Mouse (Mus musculus): ENCODE data around the gene Pde8a.
"Not testable (repeated sequence)": the region's sequence is repeated elsewhere in the genome, so short reads cannot be mapped to it uniquely, and the experiment has no call there.

The Pde8a gene

DNA sequence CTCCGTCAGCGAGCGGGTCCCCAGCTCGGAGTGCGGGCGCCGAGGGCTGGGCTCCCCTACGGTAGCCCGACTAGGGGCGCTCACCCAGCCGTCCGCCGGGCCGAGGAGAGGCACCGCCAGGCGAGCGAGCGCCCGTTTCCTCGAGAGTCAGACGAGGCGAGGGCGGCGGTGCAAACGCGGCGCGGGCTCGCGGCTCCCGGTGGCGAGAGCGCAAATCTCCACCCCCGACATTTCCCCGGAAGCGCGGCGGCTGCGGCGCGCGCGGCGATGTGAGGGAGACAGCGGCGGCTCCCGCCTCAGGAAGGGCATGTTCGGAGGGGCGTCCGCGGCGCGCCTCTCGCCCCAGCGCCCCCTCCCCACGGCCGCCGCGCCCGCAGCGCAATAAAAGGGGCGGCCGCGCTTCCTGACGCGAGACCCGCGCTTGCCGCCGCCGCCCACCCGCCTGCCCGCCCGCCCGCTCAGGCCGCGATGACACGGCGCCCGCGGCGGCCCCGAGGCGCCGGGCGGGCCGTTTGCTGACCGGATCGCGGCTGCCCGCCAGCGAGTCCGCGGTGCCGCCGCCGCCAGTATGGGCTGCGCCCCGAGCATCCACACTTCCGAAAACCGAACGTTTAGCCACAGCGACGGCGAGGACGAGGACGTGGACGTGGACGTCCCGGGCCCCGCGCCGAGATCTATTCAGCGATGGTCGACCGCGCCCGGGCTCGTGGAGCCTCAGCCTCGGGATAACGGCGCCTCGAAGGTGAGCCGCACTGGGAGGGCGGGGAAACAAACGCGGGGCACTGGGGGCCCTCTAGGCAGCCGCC is at the start of gene Pde8a:
Pde8a (plus strand) TSS at position 250 of the 806 bp plus-strand sequence.
- DNase-seq (ENCODE audit: low spot score) = no peak

DNA sequence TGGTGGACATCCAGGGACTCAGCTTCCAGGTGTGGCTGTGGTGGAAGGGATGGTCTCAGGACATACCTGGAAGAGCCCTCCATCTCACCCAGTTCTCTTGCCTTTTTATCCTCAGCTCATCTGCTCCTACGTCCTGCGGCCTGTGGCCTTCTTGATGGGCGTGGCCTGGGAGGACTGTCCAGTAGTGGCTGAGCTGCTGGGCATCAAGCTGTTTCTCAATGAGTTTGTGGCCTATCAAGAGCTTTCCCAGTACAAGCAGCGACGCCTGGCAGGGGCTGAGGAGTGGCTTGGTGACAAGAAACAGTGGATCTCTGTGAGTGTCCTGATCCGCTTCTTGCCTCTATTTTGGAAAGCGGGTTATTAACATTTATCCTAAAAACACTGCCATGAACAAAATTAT is 49.0 kb upstream of the Pde8a start:
- no peak for DNase-seq (ENCODE audit: low spot score)

DNA sequence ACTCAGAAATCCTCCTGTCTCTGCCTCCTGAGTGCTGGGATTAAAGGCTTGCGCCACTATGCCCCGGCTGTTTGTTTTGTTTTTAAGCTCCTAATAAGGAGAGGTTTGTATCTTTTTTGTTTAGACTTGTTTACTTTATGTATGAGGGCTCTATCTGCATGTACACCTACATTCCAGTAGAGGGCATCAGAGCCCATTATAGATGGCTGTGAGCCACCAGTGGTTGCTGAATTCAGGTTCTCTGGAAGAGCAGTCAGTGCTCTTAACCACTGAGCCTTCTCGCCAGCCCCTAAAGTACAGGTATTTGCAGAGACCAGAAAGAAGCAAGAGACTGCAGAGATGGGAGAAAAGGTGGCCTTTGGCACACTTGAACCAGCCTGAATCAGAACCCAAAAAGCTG is 46.3 kb upstream of the Pde8a start:
- peak; percentile 21 for DNase-seq (ENCODE audit: low spot score)

DNA sequence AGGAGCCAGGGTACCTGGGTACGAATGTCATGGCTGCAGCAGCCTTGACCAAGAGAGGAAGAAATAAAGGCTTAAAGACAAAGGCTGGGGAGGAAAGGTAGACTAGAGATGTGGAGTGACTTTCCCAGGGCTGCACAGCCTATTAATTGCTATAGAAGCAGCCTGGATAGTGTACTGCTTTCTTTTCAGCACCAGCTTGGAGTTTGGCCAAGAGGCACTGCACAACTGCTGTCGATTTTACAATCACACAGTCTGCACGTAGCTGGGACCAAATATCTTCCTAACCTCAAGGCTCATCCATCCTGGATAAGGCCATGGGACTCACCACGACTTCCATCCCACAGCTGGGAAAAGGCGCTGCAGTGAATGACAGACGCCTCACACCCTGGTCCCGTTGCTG is 44.0 kb upstream of the Pde8a start:
- DNase-seq (ENCODE audit: low spot score) = no peak

DNA sequence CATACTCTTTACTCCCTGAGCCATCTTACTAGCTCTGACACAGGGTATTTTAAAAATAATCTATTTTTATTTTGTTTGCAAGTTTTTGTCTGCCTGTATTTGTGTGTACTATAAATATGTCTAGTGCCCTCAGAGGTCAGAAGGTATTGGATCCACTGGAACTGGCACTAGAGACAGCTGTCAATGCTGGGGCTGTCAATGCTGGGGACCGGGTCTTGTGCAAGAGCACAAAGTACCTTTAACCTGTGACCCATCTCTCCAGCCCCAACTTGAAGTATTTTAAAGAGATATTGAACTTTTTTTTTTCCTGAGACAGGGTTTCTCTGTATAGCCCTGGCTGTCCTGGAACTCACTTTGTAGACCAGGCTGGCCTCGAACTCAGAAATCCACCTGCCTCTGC is 39.5 kb upstream of the Pde8a start:
- no peak for DNase-seq (ENCODE audit: low spot score)

DNA sequence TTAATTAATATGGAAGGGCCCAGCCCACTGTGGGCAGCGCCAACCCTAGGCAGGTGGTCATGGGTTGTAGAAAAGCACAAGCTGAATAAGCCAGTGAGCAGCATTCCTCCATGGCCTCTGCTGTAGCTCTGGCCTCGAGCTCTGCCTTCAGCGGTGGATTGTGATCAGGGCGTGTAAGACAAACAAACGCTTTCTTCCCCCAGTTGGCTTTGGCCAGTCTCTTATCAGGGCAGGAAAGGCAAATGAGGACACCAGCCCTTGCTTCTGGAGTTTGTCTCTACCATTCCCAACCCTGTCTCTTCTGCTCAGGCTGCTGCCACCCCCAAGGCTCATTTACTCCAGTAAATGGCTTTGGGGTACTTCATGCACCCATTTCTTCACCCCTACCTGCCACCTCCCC is 38.7 kb upstream of the Pde8a start:
- DNase-seq (ENCODE audit: low spot score) = no peak

DNA sequence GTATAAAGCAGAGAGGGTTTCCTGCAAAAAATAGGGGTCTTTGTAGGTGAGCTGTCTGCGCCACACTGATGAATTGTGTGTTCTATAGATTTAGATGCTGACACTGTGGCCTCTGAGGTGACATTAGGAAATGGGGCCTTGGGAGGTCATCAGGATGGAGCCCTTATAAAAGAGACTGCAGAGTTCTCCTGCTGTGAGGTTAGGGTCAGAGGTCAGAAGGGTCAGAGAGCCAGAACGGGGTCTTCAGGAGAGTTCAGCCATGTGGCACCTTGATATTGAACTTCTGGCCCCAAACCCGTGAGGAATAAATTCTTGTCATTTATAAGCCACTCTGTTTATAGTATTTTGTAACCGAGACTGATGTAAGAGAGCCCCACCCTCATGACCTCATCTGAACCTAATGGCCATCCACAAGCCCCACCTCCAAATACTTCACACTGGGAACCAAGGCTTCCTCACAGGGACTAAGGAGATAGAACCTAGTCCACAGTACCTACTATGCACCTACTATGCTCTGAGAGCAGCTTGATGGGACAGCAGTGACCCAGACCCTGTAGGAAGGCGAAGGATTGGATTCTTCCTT is 37.1 kb upstream of the Pde8a start:
- no peak for DNase-seq (ENCODE audit: low spot score)

DNA sequence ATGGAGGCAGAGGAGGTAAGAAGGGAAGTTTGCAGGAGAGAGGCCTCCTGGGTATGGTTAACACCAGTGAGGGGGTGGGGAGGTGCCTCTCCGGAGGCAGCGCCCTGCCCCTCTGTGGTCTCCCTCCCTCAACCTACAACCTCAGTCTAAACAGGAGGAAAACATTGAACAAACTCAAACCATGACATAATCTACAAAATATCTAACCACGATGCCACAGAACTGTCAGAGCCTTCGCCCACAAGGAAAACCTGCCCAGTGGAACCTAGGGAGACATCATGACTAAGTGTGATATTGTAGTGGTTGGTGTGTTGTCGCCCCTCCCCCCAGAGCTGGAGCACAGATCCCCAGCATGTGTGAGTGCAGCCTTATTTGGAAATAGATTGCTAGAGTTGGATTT is 33.9 kb upstream of the Pde8a start:
- DNase-seq (ENCODE audit: low spot score) = no peak

DNA sequence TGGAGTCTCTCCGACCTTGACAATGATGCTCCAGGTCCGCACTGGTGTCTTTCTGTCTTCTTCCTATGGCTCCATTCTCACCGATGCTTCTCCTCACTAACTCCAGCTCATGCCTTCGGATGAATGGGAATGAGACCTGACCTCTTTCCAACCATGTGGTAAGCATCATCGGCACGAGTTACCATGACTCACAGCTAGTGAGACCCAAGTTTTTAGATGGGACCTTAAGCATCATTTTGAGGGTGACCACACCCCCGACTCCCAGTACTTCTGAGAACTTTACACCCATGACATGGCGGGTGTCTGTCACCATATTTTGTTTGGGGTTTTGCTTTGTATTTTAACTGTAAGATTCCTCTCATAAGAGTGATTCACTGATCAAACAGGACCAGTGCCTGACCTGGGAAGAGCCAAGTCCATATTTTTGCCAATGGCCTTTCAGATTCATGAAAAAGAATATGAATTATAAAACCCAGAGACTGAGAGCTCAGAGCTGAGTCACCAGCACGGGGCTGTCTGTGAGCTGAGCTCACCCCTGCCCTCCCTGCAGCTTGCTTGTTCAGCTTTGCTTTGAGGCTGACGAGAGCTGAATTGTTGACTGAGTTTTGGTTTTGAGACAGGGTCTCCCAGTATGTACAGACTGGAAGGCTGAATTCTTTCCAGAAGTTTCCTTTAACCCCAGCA is 30.8 kb upstream of the Pde8a start:
- DNase-seq (ENCODE audit: low spot score) = no peak

DNA sequence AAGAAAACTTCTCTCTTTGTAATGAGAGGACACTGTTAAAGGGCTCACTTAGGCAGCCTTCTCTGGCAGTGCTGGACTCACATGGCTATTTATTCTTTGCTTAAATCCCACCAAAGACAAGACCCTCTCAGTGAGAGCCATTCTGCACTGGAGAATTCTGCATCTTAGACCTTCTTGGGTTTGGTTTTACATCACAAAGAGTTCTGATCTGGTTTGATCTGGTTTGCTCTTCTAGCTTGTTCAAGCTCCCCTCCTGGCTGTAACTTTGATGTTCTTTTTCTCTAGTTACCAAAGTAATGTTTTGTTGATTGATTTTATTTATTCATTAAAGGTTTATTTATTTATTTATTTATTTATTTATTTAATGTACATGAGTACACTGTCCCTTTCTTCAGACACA is 30.2 kb upstream of the Pde8a start:
- no peak for DNase-seq (ENCODE audit: low spot score)

DNA sequence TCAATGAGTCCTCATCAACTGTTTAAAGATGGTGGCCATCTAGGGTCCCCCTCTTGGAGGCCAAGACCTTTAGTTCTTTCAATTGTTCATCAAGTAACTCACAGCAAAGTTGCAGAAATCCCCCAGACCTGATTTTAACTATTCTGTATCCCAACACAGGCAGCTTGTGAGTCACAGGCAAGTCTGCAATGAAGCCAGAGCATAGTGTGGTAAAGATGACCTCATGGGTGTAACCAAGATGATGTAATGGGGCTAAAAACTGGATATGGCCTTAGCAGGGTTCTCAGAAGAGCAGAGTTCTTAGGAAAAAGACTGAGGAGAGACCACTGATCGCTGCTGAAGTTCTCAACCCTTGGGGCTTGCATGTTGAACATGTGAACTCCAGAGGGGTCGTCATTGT is 29.3 kb upstream of the Pde8a start:
- DNase-seq (ENCODE audit: low spot score) = no peak

DNA sequence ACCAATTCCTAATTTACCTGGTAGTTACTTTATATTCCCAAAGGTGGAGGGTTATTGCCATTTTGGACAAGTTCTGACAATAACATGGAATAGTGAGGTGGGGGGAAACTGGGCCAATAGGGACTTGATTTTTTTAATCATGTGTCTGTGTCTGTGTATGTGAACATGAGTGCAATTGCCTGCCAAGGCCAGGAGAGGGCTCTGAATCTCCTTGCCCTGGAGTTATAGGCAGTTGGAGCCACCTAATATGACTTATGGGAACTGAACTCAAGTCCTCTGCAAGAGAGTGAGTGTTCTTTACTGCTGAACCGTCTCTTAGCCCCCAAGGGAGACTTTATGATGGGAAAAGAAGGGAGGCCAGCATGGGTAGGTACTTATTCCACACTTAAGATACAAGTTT is 28.7 kb upstream of the Pde8a start:
- no peak for DNase-seq (ENCODE audit: low spot score)

DNA sequence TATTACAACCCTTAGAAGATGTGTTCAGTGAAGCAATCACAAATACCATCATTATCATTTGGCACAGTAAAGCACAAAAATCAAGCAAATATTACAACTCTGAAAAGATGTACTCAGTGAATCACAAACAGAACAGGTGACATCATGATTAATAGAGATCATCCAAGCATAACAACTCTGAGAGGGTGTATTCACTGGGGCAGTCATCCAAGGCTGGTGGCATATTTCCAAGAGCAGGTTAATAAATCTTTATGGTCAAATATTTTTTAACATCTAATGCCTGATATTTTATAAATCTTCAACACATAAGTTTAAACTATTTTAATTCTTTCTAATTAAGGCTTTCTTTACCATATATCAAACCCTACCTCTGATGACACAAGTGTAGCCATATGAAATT is 27.4 kb upstream of the Pde8a start:
- DNase-seq (ENCODE audit: low spot score) = peak; percentile 42

DNA sequence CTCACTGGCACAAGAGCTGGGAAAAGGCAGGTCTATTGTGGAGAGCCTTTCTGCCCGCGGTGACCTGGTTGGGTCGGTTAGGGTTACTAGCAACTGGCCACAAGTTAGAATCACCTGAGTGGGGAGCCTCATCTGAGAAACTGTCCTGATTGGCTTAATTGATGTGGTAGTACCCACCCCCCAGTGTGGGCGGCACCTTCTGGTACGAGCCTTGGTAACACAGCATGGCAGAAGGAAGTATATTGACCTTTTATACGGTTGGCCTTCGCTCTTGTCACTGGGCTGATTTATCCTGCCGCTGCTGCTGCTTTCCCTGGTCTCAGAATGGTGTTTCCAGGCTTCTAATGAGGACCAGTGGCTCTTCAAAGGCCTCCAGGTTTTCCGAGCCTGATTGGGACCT is 24.2 kb upstream of the Pde8a start:
- DNase-seq (ENCODE audit: low spot score) = no peak

DNA sequence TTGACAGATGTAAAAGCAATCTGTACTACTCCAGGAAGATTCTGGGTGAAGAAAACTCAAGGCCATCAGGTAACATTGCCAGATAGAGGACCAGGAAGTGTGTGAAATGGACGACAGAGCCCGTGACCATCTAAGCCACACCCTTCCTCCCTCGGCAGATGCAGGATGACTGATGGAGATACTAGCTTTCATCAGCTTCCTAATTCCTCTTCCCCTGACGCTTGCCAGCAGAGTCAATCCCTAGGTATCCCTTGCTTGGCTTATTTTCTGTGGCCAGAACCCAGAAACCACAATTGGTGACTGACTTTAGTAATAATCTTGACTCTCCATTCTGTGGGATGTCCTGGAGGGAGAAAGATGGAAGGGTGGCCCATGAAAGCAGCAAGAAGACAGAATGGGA is 17.9 kb upstream of the Pde8a start:
- no peak for DNase-seq (ENCODE audit: low spot score)

DNA sequence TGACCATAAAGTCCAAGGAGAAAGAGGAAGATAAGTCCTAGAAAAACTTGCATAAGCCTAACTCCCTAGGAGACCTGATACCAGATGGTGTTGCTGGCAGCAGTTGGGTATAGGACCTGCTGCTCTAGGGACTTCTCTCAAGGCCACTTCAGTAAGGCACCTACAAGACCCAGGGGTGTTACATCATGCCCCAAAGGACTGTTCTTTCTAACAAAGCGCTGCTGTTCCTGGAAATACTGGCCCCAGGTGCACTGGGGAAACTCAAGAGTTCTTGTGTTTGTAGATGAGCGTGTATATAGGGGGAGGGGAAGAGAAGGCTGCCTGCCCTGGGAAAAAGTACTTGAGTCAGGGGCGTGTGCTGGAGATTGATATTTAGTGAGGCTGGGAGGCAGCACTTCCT is 16.6 kb upstream of the Pde8a start:
- no peak for DNase-seq (ENCODE audit: low spot score)

DNA sequence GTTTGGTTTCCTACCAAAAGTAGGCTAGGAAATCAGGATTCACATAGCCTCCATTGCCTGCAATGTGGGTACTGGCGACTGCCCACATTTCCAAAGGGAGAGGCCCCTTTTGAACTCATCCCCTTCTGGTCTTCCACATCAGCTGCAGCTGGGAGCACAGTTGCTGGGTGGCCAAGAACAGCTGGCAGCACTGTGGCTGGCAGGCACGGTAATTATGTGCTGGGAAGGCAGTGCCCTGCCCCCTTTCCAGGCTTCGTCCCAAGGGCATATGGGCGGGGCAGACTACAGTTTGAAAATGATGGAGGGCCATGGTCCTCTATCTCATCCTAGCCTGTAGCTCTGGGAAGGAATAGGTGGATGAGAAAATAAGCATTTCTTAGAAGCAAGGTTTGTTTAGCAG is 14.9 kb upstream of the Pde8a start:
- no peak for DNase-seq (ENCODE audit: low spot score)

DNA sequence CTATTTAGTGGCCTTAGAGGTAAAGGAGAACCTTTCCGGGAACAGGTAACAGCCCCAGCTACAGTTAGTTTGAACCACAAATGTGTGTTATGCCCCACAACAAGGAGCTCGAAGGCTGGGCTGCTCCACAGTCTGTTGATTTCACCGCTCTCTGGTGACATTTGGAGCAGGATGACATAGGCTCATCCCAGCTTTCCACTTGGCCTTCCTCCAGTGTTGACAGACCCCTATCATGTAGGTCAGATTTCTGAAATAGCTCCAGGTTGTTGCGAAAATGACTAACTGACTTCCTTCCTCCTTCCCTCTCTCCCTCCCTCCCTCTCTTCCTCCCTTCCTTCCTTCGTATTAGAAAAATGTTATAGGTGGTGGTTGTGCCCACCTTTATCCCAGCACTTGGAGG is 14.3 kb upstream of the Pde8a start:
- DNase-seq (ENCODE audit: low spot score) = no peak

DNA sequence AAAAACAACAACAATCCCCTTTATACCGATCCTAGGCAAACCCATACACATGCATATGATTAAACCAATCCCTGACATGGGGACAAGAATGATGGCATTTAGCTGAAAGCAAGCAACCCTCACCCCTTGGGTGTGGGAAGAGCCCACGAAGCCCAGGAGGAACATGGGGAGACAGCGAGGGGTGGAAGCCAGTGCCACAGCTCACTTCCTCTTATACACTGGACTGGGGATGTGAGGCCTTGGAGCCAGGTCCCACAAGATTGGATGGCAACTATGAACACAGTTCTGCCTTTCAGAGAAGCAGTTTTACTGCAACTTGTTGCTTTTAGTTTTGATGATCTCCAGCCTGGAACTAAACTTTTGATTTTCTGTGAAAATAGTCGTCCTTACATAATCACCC is 13.6 kb upstream of the Pde8a start:
- DNase-seq (ENCODE audit: low spot score) = no peak

DNA sequence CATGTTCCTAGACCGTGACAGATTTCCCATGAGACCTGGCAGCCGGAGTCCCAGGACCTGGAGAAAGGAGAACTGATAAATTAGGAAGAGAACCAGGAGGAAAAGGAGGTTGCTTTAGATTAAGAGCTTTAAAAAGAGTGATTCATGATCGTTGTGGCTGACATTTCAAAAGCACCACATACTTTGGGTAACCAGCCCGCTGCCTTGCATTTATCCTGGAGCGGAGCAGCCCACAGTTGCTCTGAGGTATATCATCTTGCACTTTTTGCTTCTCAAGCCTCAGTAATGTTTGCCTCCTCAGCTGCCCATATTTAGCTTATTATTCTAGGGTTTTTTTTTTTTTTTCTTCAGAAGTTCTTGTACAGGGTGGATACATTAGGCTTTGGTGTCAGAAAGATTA is 11.0 kb upstream of the Pde8a start:
- DNase-seq (ENCODE audit: low spot score) = no peak

DNA sequence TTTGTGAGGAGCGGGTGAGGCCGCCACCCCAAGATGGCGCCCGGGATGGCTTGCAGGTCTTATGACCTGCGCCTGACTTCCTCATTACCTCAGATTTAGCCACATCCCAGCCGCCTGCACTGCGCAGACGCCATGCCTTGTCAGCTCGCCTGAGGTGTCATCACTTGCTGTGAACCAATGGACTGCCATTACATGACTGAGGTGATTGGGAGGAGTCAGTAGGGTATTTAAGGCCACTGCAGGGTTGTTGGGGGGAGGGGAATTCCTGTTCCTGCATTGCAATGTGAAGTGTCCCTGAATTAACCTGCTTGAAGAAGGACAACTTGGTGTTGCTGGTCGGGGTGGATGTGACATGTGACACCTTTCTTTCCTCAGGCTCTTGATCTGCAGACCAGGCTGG is 9.8 kb upstream of the Pde8a start:
- not testable (repeated sequence) for DNase-seq (ENCODE audit: low spot score)

DNA sequence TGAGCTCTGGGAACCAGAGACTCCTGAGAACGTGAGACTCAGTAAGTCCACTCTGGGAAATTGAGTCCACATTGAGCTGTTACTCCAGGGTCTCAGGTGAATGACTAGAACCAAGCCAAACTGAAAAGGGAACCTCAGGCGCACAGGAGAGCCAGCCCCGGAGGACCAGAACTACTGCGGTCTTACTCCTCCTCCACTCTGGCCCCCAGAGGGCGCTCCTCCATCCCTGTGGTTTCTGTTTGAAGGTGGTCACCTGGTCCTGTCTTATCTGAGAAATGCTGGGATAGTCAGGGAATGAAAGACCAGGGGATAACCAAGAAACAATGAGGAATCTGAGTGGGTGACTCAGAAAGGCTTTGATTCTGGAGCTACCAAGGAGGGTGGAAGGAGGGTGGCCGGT is 4.5 kb upstream of the Pde8a start:
- peak; percentile 64 for DNase-seq (ENCODE audit: low spot score)

DNA sequence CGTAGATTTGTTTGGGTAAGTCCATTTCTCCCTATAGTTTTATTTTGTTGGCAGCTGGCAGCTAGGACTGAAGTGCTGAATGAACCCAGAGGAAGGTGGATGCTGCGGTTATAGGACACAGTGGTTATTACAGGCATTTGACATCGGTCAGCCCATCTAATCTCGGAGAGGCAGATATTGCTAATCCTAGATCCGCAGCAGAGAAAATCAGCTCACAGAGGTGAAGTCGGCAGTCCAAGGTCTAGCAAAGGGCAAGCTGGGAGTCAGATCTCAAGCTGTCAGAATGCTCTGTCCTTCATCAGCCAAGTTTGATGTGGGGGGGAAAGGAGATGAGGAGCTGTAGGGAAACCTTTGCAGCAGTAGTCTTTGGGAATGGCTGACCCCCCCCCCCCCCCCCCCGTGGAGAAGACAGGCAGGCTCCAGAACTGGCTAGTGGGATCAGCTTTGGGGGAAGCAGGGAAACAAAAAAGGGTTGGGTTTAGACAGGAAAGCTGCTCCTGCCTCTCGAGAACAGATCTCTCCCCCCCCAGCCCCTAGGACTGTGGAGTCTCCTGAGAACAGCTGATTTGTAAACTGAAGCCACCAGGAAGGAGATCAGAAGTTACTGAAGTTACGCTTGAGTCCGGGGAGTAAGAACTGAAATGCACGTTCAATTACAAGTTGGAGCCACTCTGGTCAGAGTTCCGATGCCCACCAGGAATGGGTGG is 3.3 kb upstream of the Pde8a start:
- DNase-seq (ENCODE audit: low spot score) = no peak
